Mouse (Mus musculus) megakaryocyte, embryonic 14.5 days (primary cell): ENCODE data around the gene Tmod2.

Experiments used
- FLI1 ChIP-seq: IDR thresholded peaks from 2 replicates; pipeline ENCODE4 v1.6.1; 2012; ENCODE audit warnings: low read length, inconsistent platforms, mixed read lengths
- GATA1 ChIP-seq: IDR thresholded peaks from 3 replicates; pipeline ENCODE4 v1.6.1; 2012; ENCODE audit warnings: mixed read lengths, low read length, inconsistent platforms, borderline replicate concordance

DNA sequence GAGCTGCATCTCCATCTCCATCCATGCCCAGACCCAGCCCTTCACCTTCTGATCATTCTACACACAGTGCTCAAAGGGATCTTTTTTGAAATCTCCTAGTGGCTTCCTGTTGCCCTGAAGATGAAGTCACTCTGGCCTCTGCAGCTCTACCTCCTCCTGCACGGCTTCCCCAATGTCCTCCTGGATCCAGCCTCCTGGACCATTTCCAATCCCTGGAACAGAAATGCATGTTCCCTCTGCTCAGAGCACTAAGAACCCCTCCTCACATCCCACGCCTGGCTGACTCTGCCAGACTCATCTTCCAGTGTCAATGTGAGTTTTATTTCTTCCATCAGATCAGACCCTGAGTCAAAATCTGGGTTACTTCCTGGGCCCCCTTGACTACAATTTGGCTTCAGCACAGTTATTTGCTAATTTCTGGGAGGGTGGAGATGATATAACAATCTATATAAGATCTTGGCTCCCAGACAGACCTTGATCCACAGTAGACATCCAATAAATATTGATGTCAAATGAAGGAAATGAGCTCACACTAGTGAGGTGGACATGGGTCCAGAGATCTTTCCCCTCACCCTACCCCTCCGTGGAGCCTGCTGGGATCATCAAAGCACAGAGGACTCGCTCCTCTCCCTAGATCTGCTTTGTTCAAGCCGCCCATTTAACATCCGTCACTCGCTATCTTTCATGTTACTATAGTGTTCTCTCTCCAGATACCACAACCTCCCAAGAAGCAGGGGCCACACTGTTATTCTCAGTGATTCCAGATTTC, 10.8 kb downstream of the Tmod2 start:
- no peak for TF ChIP-seq GATA1
- no peak for TF ChIP-seq FLI1
